ENCODE assay signal across 8 mouse cellular contexts in the genomic region with DNA sequence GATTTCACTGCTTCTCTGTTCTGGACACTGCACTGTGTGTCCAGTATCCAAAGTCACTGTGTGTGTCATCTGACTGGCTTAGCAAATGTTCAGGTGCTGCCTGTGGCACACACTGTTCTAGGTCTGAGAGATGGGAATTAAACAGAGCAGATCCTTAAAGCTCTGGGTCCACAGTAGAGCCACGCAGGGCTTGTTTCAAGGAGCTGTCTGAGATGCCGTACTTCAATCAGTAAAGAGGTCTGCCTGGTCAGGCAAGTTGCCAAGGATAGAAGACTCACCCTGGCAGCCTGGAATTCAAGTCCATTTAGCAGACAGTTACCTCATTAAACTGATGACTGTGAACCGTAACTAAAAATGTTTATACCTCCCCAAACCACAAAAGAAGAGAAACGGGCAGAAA.
DNase-seq lines count a peak whose midpoint lies in the region; ATAC-seq and TF ChIP-seq lines count a peak whose summit lies in the region.

No protein-coding gene starts in this region.

- TF ChIP-seq CTCF in brain, embryonic 14.5 days (IDR thresholded peaks at IDR 0.05; ENCODE audit: borderline replicate concordance, extremely low read depth, insufficient read depth, insufficient read length) = no peak

- H3K4me1 ChIP-seq in midbrain, embryonic 15.5 days = peaks cover 25% of the 10 kb centered on the region

- H3K9me3 ChIP-seq in midbrain, embryonic 15.5 days = no peaks in the 10 kb centered on the region

- DNase-seq in heart, adult 18-20 months = peak; percentile 36 to 53
- no peak for DNase-seq in heart, postnatal 4 days
- peak; percentile 89 for DNase-seq in brain, embryonic 14.5 days (ENCODE audit: low read depth)
- DNase-seq in kidney, postnatal 10 days = peak; percentile 57
- no peak for DNase-seq in gastrocnemius, postnatal 4 days (ENCODE audit: low spot score in 2 of 2)
- no peak for DNase-seq in cerebellum, adult 9-11 months

- H3K27ac ChIP-seq in midbrain, embryonic 15.5 days = peak overlapping the region; percentile 25; the same call in 1 of the 2 replicates

- H3K36me3 ChIP-seq in midbrain, embryonic 15.5 days (replicated peaks) = no peaks in the 10 kb centered on the region

- WGBS in midbrain, embryonic 15.5 days = 39% methylated on average over 4 of the region's 4 CpGs

- no peak overlapping the region for H3K9ac ChIP-seq in midbrain, embryonic 15.5 days

- no peak overlapping the region for H3K4me2 ChIP-seq in midbrain, embryonic 15.5 days

- no peak for TF ChIP-seq POLR2A in brain, embryonic 14.5 days (IDR thresholded peaks at IDR 0.05; ENCODE audit: borderline replicate concordance, extremely low read depth, insufficient read depth, insufficient read length, poor library complexity, severe bottlenecking)

- no peaks in the 10 kb centered on the region for H3K27me3 ChIP-seq in midbrain, embryonic 15.5 days (replicated peaks)

- no peak overlapping the region for H3K4me3 ChIP-seq in midbrain, embryonic 15.5 days

- no peak; the same call in 1 of the 2 replicates for ATAC-seq in midbrain, embryonic 15.5 days (replicated peaks)
- ATAC-seq in erythroid progenitor cell, adult 5-6 weeks (replicated peaks; ENCODE audit: low FRiP score, poor library complexity, severe bottlenecking) = no peak

Comparison
In these comparisons a context has a peak if more than half of its experiments do, and no peak if none do; other contexts are left out.
1. DNase-seq: peak in heart, adult 18-20 months (2 of 2), brain, embryonic 14.5 days (single experiment) and kidney, postnatal 10 days (single experiment); none in heart, postnatal 4 days (single experiment), gastrocnemius, postnatal 4 days (0 of 2) and cerebellum, adult 9-11 months (single experiment).